Mouse (Mus musculus) gastrocnemius, postnatal 4 days (tissue): ENCODE measurements around the gene Nuak2. TPM values are rescaled to one million over a fixed set of nuclear protein-coding genes. Genes with fewer than 3 reads are reported as not detected.

Experiments
- DNase-seq, 2 experiments: peaks; one replicate each; pipeline ENCODE4 v3.0.0; 2021 to 2022; ENCODE audit warnings: low spot score in 2 of 2, mixed read lengths in 2 of 2
- total RNA-seq, 2 experiments: library from RNA; stranded (reverse); gene quantifications; 2 replicates each; pipeline ENCODE4 v1.2.3; 2021

The Nuak2 gene
- total RNA-seq, 2 experiments from 2014 or later: 2.8 to 2.9 TPM

DNA sequence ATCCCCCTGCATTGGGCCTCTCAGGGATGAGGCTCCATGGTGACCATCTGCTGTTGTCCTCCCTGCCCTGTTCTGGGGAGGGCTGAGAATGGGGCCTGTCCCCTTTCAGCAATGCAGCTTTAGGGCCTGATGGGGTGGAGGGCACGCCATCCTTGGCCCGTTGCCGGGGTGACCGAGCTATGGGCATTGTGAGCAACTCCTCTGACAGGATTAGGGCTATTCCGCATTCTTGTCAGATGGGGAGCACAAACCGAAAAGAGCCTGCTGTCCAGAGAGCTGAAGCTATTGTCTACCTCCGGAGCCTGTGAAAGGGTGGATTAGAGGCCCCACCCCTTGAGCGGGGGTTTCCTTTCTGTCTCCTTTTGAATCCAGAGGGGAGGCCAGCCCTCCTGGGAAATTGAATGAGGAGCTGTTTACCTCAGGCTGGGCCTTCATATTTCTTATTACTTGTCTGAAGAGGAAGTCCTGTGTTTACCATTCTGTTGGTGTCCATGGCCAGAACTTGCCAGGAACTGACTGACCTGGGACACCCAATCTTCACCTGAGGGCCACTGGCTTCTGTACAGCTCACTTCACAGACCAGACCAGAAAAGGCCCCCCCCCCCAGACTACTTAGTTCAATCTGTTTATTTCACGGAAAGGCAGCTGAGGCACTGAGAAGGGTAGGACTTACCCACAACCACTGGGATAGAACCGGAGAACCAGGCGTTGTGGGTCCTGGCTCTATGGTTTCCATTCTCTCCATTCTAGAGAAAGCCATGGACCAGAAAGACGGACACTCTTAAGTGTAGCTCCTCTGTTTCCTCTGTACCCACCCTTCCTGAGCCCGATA is 7.0 kb downstream of the Nuak2 start:
- peak in 1 of 2 experiments; percentile 42 for DNase-seq

DNA sequence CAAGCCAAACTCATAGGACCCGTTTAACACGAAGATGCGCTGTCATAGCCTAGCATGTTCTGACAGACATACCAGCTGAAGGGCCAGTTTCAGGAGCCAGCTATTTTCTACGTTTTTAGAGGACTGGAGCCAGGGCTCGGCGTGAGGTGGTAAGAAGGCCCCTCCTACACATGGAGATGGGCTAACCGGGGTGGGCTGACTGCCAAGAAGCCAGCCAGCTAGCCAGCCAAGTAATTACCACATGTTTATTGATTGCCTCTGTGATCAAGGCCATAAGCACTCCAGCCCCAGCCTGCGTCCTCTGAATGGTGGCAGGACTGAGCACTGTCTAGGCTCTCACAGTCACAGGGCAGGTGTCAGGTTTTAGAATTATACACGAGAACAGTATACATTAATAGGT is 10.9 kb downstream of the Nuak2 start:
- no peak for DNase-seq

DNA sequence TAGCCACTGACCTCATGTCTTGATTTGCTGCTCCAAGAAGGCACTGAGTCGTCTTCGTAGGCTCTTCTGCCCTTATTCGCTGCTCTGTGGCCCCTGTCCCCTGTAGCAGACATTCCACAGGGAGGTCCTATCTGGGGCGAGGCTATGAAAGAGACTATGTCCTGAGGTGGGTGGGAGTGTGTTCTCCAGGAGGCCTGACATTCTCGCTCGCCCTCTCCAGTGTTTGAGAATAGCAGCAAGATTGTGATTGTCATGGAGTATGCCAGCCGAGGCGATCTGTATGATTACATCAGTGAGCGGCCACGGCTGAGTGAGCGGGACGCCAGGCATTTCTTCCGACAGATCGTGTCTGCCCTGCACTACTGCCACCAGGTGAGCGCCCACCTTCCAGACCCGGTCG is 11.6 kb downstream of the Nuak2 start:
- no peak for DNase-seq

DNA sequence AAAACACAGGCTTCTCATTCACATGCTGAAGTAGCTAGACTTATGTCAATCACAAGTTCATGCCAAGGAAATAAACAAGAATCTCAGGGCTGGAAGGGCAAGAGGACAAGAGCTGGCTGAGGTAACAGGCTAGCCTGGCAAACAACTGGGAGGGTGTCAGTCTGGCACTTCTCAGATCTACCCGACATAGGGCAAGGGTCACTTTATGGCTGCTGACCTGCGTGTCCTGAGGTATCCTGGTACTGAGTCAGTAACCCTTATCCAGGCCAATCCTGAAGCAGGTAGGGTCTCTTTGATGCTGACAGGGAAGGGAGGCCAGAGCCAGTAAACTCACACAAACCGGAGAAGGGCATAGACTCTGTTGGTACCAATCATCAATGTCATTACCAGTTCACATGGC is 12.6 kb downstream of the Nuak2 start:
- DNase-seq: no peak

DNA sequence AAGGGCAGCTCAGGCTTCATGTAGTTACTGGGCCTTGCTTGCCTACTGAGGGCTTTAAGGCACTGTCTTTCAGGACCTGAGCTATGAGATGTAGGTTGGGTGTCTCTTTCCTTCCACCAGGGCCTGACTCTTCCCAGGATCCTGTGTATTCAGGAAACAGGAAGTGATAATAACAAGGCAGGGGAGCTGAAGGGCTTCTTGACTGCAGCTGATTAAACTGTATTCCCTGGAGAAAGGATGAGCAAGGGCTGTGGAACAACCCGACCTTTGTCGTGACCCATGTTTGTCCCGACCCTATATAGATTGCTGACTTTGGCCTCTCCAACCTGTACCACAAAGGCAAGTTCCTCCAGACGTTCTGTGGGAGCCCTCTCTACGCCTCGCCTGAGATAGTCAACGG is 13.7 kb downstream of the Nuak2 start:
- DNase-seq: no peak

DNA sequence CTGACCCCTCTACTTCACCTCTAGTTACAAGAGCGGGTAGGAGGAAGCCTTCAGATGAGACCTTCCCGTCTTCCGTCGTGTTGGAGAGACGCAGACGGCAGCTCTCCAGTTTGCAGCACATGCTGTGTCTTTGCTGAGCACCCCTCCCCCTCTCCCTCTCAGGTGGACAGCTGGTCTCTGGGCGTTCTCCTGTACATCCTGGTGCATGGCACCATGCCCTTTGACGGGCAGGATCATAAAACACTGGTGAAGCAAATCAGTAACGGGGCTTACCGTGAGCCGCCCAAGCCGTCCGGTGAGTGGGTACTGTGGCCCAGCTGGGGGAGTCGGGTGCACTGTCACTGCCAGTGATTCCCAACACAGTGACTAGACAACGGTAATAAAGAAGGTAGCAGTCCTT is 14.5 kb downstream of the Nuak2 start:
- no peak for DNase-seq

DNA sequence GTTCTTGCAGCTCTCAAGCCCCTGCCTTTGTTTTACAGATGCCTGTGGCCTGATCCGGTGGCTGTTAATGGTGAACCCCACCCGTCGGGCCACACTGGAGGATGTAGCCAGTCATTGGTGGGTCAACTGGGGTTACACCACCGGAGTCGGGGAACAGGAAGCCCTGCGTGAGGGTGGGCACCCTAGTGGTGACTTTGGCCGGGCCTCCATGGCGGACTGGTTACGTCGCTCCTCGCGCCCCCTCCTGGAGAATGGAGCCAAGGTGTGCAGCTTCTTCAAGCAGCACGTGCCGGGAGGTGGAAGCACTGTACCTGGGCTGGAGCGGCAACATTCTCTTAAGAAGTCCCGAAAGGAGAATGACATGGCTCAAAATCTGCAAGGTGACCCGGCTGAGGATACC is 15.4 kb downstream of the Nuak2 start:
- no peak for DNase-seq

DNA sequence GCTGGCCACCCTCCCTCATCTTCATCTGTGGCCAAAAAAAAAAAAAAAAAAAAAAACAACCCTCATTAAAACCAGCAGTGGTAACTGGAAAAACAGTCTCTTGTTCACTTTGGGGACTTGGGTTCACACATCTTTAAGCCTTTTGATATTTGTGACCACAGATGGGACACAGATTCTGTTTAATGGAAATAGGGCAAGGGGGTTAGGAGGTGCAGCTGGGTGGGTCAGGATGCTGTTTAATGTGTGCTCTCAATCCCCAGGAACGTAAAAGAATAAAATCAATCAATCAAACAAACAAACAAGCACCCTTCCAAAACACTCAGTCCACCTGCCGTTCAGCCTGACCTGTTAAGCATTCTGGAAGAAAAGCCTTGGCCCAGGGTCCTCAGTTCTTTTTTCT is 17.3 kb downstream of the Nuak2 start:
- DNase-seq: no peak

DNA sequence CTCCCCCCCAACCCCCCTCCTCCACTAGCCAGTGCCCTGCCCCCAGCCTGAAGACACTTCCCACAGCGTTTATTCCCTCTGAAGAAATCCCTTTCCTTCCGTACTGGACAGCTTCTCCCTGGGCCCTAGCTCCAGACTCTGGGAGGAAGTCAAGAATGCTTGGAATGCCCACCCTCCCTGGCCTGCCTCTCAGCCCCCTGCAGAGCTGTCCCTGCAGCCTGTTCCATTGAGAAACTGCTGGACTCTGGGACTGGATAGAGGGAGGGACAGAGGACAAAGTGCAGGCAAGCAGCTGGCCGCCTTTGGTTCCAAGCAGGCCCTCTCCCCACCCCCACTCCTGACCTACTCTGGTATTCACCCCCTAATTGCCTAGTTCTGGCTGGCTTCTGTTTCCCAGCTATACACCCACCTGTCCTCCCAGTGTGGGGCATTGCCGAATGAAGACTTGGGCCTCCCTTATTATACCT is 17.8 kb downstream of the Nuak2 start:
- peak; percentile 37 to 62 for DNase-seq

DNA sequence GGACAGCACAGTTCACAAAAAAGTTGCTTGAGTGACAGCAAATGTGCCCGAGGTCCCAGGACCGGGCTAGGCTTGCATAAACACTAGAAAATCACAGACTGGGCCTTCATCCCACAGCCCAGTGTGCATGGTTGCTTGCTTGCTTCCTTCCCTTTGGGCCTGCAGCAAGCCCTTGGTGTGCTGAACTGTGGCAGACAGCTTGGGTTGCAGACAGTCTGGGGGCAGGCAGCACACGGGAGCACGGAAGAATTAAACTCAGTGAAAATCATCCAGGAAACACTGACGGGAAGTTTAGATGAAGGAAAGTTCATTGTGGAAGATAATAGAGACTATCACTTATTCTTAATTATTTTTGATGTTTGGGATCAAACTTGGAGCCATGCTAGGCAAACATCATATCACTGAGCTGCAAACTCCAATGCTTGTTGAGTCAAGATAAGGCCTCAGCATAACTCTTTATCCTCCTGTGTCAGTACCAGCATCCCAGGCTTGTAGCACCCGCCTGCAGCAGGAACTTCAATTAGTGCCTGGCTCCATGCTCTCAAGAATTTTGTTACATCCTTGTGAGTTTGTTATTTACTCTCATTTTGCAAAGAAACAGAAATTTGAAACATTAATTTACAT is 18.4 kb downstream of the Nuak2 start:
- no peak for DNase-seq

DNA sequence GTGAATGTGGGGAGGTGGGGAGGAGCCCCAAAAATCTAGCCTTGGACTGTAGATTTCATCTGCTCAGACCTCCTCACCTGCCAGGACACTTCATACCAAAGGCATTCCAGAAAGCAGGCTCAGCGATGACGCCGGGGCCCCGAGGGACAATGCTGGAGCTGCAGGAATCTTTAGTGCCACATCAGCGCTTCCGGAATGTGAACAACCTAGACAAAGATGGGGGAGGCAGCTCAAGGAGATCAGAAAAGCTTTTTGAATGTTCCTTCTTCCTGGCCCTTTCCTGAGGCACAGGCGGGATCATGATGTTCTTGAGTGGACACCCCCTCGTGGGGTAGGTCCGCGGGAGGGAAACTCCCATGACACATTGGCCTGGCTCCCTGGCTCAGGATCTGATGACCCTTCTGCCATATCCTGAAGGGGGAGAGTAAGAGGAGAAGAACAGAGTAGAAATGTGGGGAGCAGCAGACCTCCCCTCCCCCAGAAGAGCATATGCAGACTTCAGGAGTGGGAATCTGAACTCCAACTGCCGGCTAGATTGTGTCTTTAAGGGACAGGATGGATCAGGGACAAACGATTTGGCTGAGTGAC is 19.5 kb downstream of the Nuak2 start:
- DNase-seq: peak in 1 of 2 experiments; percentile 35

DNA sequence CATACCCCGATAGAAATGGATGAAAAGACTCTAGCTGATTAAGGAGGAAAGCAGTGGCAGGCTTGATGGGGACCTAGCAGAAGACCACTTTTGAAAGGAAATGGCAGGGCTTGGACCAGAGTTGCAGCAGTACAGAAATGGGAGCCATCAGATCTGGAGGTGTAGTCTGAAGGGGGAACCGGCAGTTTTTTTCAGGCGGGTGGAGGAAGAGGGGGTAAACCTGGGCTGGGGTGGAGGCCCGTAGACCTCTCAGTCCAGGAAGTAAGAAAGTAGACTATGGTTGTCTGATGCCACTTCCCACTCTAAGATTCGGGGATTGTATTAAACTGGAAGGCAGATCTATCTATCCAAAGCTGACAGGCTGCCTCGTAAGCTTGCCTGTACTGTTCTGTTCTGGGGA is 21.0 kb downstream of the Nuak2 start:
- no peak for DNase-seq

DNA sequence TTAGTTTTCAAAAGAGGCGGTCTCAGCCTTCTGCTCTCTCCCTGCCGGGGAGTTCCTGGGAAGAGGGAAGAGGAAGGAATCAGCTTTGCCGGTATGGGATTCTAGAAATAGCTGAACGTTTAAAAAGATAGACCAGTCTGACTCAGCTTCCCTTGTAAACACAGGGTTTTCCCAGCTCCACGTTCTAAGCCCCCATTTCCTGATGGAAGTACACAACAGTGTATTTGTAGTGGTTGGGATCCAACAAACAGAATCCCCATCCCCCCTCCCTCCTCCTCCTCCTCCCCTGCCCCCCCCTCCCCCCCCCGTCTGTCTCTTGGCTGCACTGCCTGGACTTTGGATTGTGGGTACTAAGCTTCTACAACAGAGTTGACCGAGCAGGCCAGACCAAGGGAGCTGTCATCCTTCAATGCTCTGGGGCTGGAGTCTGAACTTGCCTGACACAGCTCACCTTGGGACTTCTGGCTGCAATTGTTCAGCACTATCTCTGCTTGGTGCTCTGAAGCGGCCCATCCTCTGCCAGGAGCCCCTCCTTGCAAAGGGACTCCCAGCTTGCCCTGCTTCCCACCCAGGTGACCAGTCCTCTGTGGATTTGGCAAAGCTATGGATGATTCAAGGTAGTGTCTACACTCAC is 22.2 kb downstream of the Nuak2 start:
- DNase-seq: no peak

DNA sequence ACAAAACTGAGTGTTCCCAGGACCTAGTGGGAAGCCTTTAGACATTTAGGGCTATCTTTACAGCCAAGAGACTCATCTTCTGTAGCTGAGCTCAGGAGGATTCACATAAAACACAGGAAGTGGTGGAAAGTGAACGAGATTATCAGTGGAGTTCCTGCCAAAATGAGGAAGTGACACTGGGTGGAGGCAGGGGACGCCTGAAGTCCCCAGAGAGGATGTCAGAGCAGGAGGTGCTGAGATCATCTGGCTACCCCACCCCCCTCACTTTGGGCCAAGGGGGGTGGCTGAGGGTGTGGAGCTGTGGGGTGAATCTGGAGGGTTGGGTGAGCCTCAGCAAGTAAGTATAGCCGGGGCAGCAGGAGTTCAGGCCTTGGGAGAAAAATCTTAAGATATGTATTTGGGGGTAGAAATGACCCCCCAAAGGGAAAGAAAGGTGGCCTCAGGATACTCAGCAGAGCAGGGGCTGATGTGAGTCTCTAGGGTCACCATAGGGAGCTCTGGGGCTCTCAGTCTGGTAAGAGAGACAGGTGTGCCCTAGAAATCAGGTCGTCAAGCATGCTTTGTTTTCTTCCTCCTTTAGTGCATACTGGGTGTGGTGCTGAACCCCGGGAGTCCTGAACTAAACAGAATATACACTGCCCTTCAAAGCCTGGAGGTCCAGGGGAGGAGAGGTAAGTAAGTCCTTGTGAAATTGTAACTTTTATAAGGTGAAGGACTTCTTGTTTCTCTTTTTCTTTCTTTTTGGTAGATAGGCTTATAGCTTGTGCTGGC is 26.0 kb downstream of the Nuak2 start:
- DNase-seq: no peak

DNA sequence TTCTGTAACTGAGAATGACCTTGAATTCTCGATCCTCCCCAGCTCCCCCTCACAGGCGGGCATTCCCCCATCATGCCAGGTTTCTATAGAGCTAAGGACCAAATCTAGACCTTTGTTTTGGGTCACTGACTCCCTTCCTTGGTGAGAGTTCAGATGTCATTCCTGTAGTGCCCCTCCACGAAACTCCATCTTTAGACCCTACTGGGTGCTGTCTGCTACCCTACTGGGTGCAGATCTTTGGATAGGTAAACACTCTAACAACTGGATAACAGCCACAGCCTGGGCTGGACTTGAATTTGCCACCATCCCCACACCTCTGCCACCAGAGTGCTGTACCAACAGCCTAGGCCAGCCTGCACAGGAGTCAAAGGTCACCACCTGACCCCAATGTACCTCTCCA is 26.6 kb downstream of the Nuak2 start:
- no peak for DNase-seq

DNA sequence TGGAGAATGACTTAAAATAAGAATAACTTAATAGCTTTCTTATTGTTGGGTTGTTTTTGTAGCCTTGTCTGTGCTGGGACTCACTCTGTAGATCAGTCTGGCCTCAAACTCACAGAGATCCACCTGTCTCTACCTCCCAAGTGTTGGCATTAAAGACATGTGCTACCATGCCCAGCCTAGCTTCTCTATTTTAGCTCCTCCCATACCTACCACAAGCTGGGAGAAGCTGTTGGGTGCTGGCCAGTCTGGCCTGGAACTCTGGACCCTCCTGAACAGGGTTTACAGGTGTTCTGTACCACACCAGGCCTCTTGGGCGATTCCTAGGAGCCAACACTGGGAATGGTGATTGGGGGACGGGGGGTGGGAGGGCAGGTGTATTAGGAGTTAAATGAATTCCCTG is 27.3 kb downstream of the Nuak2 start:
- DNase-seq: no peak

DNA sequence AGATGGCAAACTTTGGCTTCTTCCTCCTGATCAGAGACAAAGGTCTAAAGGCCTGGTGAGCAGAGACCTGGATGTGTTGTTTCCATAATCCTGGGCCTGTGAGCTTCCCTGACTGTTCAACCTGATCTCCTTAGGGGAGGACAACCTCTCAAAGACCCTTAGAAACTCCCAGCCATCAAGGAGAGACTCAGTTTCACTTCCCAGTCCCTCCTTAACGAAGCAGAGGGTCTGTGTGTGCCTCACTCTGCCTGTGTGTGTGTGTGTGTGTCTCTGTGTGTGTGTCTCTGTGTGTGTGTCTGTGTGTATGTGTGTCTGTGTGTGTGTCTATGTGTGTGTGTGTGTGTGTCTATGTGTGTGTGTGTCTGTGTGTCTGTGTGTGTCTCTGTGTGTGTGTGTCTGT is 27.7 kb downstream of the Nuak2 start:
- DNase-seq: no peak

DNA sequence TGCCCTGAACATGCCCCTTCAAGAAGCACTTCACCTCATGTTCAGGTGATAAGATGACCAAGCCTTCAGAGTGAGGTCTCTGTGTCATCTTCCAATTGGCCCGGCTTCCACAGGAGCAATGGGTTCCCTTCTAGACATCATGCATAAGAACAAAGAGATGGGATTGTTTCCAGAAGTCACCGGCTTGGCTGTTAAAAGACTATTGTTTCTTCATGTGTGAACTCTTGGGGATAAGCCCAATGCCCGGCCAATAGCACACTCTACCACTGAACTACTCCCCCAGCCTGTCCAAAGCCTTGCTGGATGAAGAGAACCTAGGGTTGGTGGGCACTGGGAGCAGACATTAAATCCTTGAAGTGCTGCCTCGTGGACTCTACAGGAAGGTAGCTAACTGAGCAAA is 29.6 kb downstream of the Nuak2 start:
- no peak for DNase-seq

DNA sequence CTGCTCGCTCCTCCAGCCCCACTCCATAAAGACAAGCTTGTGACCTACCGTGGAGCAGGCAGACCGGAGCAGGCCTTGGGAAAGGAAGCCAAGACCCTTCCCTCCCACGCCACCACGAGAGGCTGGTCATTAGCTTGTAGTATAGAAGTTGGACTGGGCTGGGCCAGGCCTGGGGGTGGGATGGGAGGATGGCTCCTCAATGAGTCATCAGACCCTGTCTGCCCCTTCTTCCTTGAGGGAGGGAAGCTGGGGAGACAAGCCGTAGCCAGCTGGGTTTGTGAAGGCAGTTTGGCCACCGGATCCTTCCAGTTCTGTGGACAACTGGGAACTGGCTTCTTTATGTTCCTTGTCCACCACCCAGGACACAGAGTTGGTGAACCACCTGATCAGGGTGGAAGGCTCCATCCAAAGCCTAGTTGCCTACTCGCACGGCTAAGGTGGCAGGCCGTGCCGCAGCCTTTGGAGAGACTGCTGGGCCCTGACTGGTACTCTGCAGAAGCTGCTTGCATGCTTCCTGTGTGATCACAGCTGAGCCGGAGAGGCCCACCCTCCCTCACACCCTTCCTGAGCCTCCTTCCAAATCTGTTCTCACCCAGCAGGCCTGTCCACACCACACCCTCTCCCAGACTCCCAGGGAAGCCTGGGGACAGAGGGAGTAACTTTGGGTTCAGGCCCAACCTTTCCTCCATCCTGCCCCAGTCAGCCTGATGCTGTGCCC is 30.4 kb downstream of the Nuak2 start:
- peak in 1 of 2 experiments; percentile 52 for DNase-seq

DNA sequence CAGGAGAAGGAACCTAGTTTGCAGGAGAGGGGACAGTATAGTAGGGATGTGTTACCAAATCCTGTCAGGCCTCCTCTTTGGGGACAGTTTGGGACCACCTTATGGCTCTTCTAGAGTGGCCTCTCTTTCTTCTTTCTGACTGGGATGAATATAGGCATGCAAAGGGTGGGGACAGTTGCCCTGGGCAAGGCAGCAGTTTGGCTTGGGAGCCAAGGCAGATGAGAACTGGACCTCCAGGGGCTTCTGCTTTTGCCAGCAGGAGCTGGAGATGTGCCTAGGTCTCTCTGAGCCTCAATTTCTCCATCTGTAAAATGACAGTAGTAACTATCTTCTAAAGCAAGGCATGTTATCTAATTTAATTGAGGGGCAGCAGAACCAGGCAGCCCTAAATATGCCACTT is 31.0 kb downstream of the Nuak2 start:
- no peak for DNase-seq

DNA sequence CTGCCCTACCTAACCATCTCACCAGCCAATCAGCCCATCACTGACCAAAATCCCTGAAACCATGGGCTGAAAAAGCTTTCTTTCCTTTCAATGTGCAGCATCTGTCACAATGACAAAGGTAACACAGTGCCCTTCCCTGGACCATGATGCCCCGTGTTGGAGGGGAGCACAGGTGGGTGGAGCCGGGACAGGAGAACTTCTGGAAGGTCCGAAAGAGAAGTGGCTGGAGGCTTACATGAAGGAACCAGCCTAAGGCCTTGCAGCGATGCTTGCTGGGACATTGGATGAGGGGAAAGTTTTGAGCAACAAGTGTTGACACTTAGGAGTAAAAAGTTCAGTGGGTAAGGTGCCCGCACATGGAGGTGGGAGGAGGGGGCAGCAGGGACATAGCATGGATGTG is 32.5 kb downstream of the Nuak2 start:
- DNase-seq: no peak
